Mouse (Mus musculus): ENCODE results near the gene Tmem144. TPM values are rescaled to one million over a fixed set of nuclear protein-coding genes. Genes with fewer than 3 reads are reported as not detected.
A peak's percentile ranks its signal among the peaks of the same experiment; 100 is the strongest.

The Tmem144 gene
- polyA plus RNA-seq (2015; fragmentation: Nextera tagmentation; extraction: Ambion mirVana), result 4.9 and 5.2 TPM in 2 replicates

DNA sequence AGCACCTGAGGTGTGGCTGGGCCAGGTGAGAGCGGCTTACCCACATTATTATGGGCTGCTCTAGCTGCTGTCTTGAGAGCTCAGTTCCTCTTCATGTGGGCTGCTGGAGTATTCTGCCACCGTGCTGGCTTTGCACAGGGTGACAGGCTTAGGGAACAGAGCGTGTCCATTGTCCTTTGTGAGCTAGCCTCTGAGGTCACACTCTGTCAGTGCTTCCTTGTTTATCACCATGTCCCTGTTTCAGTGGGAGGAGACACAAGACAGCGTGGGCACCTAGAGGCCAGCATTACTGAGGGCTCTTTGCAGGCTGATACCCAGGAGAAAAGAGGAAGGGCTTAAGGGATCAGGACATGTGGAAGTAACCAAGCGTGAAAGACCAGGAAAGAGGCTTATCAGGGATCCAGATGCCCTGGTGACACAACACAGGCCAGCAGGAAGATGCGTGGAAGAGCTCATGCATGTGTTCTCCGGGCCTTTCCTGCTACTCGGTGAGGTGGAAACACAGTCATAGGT is at the start of gene Tmem144:
Tmem144 (minus strand) TSS at position 120 of the 513 bp plus-strand sequence.
- 0 out of 2 replicates have a peak within 1 kb of the TSS, but pooled peaks have one; percentile 18 for H3K27ac ChIP-seq
- H3K36me3 ChIP-seq, result no peaks in the 10 kb centered on the region
- no peaks in the 10 kb centered on the region for H3K27me3 ChIP-seq
- H3K4me1 ChIP-seq, result peaks cover 6% of the 10 kb centered on the region; the same call in 1 of the 2 replicates
- peak; percentile 49 for ATAC-seq (ENCODE audit: borderline replicate concordance, extremely low read depth, low FRiP score, low TSS enrichment)
- no peak within 1 kb of the TSS for H3K4me2 ChIP-seq
- H3K4me3 ChIP-seq, result no peak within 1 kb of the TSS
- H3K9ac ChIP-seq, result no peak within 1 kb of the TSS
- 54% methylated on average over 8 of the region's 8 CpGs for WGBS
- no peaks in the 10 kb centered on the region for H3K9me3 ChIP-seq

DNA sequence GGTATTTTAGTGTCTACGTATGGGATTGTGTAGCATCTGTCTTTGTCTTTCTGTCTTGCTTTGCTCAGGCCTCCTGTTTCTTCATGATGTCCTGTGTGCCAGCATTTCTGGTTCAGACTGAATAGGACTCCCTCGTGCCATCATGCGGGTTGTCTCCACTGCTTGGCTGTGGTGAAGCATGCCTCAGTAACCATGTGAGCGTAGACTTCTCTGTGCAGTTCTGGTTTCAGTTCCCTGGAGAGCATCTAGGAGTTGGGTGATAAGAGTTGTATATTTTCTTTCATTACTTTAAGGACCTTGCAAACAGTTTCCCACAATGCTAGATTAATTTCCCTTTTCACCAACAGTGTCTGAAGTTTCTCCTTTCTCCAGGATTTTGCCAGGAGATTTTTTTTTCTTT is 49.2 kb upstream of the Tmem144 start:
- no peaks in the 10 kb centered on the region for H3K9me3 ChIP-seq
- H3K36me3 ChIP-seq, result no peaks in the 10 kb centered on the region
- H3K9ac ChIP-seq, result no peak overlapping the region
- H3K4me2 ChIP-seq, result no peak overlapping the region
- peaks cover 22% of the 10 kb centered on the region for H3K4me1 ChIP-seq
- no peaks in the 10 kb centered on the region for H3K27me3 ChIP-seq
- no peak overlapping the region for H3K27ac ChIP-seq
- WGBS, result 93% methylated on average over 4 of the region's 4 CpGs
- H3K4me3 ChIP-seq, result no peak overlapping the region
- no peak for ATAC-seq (ENCODE audit: borderline replicate concordance, extremely low read depth, low FRiP score, low TSS enrichment)

DNA sequence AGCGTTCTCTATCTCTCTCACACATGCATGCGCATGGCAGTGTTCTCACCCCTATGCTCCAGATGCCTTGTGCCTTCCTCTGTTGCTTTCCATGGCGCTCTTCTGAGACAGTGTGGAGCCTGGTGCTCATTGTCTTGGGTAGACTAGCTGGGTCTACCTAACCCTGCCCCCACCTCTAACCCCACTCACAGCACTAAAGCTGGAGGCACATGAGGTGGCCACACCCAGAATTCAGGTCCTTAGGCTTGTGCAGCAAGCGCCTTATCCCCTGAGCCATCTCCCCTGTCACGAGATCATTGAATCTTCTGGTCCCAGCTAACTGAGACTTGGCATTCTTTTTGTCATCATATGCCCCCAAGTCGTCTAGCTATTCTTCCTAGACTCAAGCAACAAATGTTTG is 48.7 kb upstream of the Tmem144 start:
- peaks cover 19% of the 10 kb centered on the region for H3K4me1 ChIP-seq
- ATAC-seq (ENCODE audit: borderline replicate concordance, extremely low read depth, low FRiP score, low TSS enrichment), result no peak
- H3K4me2 ChIP-seq, result no peak overlapping the region
- H3K36me3 ChIP-seq, result no peaks in the 10 kb centered on the region
- H3K27ac ChIP-seq, result no peak overlapping the region
- WGBS, result 88% methylated on average over 6 of the region's 6 CpGs
- no peaks in the 10 kb centered on the region for H3K27me3 ChIP-seq
- H3K4me3 ChIP-seq, result no peak overlapping the region
- no peak overlapping the region for H3K9ac ChIP-seq
- H3K9me3 ChIP-seq, result no peaks in the 10 kb centered on the region

DNA sequence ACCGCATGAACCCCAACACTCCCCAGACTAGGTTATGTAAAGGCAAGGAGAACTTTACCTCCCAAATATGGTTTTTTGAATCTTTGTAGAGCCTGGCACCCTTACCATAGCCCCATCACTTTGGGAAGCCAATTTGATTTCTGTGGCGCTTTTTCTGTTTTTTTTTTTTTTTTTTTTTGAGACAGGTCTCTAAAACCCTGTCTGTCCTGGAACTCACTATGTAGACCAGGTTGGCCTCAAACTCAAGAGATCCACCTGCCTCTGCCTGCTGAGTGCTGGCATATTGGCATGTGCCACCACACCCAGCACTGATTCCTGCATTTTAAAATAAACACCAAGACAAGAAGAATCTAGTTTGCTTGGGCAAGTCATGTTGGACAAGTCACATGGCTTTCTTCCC is 47.9 kb upstream of the Tmem144 start:
- no peaks in the 10 kb centered on the region for H3K27me3 ChIP-seq

DNA sequence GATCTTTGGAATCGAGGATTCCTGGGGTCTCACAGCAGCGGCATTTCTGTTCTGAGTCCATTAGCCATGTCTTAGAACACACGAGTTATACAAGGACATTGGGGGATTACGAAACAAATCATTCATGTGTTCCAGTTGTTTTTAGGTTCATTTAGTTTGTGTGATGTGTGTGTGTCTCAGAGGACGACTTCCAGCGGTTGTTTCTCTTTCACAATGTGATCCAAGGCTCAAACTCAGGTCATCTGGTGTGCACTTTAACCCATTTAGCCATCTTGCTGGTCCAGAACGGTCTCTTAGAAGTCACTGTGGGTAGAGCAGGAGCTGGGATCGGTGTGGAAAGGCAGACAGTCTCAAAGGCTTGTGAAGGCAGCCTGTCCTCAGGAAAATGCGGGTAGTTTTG is 47.3 kb upstream of the Tmem144 start:
- WGBS, result 81% methylated on average over 9 of the region's 9 CpGs

More for the DNA sequence above, 47.9 kb upstream of the Tmem144 start:
- H3K4me2 ChIP-seq, result no peak overlapping the region
- no peaks in the 10 kb centered on the region for H3K36me3 ChIP-seq
- H3K4me1 ChIP-seq, result peaks cover 12% of the 10 kb centered on the region
- H3K27ac ChIP-seq, result no peak overlapping the region
- 89% methylated on average over 2 of the region's 2 CpGs for WGBS
- no peak overlapping the region for H3K4me3 ChIP-seq
- H3K9ac ChIP-seq, result no peak overlapping the region
- ATAC-seq (ENCODE audit: borderline replicate concordance, extremely low read depth, low FRiP score, low TSS enrichment), result no peak
- no peaks in the 10 kb centered on the region for H3K9me3 ChIP-seq

DNA sequence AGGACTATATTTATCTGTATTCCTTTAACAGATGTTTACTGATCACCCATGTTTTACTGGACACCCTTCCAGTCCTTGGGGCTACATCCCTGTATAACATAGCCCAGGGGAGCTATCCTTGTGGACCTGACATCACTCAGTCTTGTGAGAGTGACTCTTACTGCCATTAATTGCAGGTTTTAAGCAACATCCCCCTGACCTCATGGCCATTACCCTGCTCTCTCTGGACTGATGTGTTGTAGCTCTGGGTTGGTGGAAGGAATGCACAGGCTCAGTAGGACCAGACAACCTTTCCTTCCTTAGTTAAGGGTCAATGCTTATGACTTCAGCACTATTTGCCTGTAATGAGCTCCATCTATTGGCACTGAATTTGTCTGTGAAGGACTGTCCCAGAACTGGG is 45.9 kb upstream of the Tmem144 start:
- no peak overlapping the region for H3K4me2 ChIP-seq
- no peak overlapping the region for H3K27ac ChIP-seq
- H3K4me1 ChIP-seq, result peaks cover 5% of the 10 kb centered on the region
- ATAC-seq (ENCODE audit: borderline replicate concordance, extremely low read depth, low FRiP score, low TSS enrichment), result no peak
- H3K9me3 ChIP-seq, result no peaks in the 10 kb centered on the region
- no peaks in the 10 kb centered on the region for H3K36me3 ChIP-seq
- no peak overlapping the region for H3K4me3 ChIP-seq
- no peak overlapping the region for H3K9ac ChIP-seq
- H3K27me3 ChIP-seq, result no peaks in the 10 kb centered on the region

More for the DNA sequence above, 47.3 kb upstream of the Tmem144 start:
- ATAC-seq (ENCODE audit: borderline replicate concordance, extremely low read depth, low FRiP score, low TSS enrichment), result no peak
- Histone ChIP-seq H3K36me3 (no peaks in the 10 kb centered on the region), H3K9ac (no peak overlapping the region), H3K27ac (no peak overlapping the region), H3K4me2 (no peak overlapping the region), H3K27me3 (no peaks in the 10 kb centered on the region), H3K4me1 (peaks cover 12% of the 10 kb centered on the region), H3K4me3 (no peak overlapping the region), H3K9me3 (no peaks in the 10 kb centered on the region)

DNA sequence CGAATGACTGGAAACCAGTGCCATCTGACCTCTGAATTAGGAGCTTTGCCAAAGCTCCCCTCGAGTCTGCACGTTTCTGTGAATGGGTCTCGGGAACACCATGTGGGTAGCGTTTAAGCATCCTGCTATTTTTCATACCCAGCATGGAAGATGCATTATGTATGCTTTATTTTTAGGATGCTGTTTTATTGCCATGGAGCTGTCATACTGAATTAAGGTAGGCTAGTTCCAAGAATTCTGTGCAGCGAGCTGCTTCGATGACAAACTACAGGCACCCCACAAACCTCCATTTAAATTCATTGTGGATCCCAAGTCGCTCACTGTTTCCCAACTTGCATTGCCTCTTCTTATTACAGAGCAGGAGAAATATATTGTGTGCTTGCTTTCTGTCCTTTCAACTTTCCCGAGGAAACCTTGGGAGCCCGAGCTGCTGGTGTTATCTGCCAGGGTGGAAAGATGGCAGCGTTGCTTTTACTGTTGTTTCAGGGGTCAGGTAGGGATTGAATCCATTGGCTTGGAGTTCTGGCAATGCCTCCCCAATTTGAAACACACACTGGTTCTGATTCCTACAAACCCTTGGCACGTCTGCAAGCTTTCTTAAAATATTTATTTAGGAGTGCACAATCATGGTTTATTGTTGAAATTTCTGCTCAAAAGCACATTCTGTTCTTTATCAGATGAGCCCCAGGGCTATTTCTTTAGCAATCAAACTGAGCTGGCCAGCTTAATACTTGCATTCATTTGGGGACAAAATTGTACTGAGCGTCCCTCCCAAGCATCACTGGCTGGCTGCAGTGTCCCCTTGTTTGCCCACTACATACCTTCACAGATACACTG is 45.2 kb upstream of the Tmem144 start:
- Histone ChIP-seq H3K9me3 (no peaks in the 10 kb centered on the region), H3K4me1 (no peaks in the 10 kb centered on the region), H3K27ac (no peak overlapping the region), H3K27me3 (no peaks in the 10 kb centered on the region), H3K4me3 (no peak overlapping the region), H3K4me2 (no peak overlapping the region), H3K36me3 (no peaks in the 10 kb centered on the region), H3K9ac (no peak overlapping the region)
- no peak for ATAC-seq (ENCODE audit: borderline replicate concordance, extremely low read depth, low FRiP score, low TSS enrichment)
- WGBS, result 66% methylated on average over 13 of the region's 13 CpGs

DNA sequence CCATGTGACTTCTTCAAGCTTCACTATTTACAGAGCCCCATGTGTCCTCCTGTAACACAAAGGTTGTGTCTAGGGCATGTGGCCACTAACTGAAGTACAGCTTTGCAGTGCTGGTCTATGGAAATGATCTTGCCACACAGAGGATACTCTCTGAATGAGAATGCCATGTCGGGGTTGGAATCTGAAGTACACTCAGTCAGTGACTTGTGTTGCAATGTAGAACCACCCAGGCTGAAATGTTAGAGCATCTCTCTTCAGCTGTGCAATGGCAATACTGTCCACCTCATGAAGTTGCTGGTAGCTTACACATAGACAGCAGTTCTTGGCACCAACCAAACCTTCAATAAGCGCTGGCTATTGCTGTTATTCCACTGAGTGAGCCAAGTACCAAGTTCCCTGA is 35.4 kb upstream of the Tmem144 start:
- no peak for ATAC-seq (ENCODE audit: borderline replicate concordance, extremely low read depth, low FRiP score, low TSS enrichment)
- 58% methylated on average over 2 of the region's 2 CpGs for WGBS
- H3K27me3 ChIP-seq, result no peaks in the 10 kb centered on the region
- peak overlapping the region; percentile 39 for H3K4me3 ChIP-seq
- H3K27ac ChIP-seq, result 0 out of 2 replicates have a peak overlapping the region, but pooled peaks have one; percentile 4
- 0 out of 2 replicates have a peak overlapping the region, but pooled peaks have one; percentile 10 for H3K9ac ChIP-seq
- H3K4me1 ChIP-seq, result peaks cover 28% of the 10 kb centered on the region
- H3K9me3 ChIP-seq, result no peaks in the 10 kb centered on the region
- peak overlapping the region; percentile 55 for H3K4me2 ChIP-seq
- no peaks in the 10 kb centered on the region for H3K36me3 ChIP-seq

DNA sequence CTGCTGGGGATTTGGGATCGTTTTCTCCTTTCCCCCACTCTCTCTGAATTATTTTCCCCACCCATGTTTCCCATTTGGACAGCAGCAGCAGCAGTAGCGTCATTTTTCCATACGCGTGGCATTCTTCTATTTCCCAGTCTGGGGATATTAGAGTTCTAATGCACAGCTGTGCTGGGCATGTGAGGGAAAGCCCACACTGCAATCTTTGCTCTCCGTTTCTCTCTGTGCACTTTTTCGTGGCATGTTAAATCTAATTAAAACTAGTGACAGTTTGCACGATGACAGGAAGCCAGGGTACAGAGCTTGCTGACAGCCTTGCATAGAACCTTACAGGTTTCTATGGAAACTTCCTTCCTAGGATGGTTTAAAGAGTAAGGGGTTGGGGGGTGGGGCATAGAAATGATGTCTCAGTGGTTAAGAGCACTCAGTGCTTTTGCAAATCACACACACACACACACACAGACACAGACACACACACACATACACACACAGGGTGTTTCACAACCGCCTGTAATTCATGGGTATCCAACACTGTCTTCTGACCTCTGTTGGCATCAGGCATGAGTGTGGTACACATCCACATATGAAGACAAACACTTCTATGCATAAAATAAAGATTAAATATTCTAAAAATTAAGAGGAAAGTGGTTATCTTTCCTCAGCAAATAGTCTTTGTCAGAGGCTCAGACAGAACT is 34.7 kb upstream of the Tmem144 start:
- no peaks in the 10 kb centered on the region for H3K27me3 ChIP-seq
- no peaks in the 10 kb centered on the region for H3K36me3 ChIP-seq
- H3K9ac ChIP-seq, result peak overlapping the region; percentile 10; the same call in 1 of the 2 replicates
- peak overlapping the region; percentile 39 for H3K4me3 ChIP-seq
- H3K4me2 ChIP-seq, result peak overlapping the region; percentile 55
- H3K9me3 ChIP-seq, result no peaks in the 10 kb centered on the region
- H3K27ac ChIP-seq, result 0 out of 2 replicates have a peak overlapping the region, but pooled peaks have one; percentile 4
- H3K4me1 ChIP-seq, result peaks cover 28% of the 10 kb centered on the region
- ATAC-seq (ENCODE audit: borderline replicate concordance, extremely low read depth, low FRiP score, low TSS enrichment), result no peak
- WGBS, result 34% methylated on average over 8 of the region's 8 CpGs

DNA sequence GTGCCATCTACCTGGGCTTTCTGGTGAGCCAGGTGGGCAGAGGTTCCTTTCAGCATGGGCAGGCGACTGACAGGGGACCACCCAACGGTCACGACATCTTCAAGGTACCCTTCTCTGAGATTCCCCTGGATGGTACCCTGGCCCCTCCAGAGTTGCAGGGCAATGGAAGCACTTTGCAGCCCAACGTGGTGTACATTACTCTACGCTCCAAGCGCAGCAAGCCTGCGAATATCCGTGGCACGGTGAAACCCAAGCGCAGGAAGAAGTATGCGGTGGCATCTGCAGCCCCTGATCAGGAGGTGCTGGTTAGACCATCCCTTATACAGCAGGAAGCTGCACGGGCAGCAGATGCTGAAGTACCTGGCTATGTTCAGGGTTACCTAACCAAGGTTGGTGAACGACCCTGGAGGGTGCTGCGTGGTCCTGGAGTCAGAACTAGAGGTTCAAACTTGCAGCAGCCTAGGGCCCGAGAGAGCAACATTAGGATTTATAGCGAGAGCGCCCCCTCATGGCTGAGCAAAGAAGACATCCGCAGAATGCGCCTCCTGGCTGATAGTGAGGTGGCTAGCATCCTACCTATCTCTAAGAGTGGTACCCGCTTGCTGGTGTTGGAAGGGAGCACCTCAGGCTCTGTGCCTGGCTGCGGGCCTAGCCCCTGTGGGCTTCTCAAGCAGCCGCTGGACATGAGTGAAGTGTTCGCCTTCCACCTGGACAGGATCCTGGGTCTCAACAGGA is 34.0 kb upstream of the Tmem144 start:
- Histone ChIP-seq H3K9ac (peak overlapping the region; percentile 16), H3K27ac (peak overlapping the region; percentile 86), H3K36me3 (no peaks in the 10 kb centered on the region), H3K9me3 (no peaks in the 10 kb centered on the region), H3K4me1 (peaks cover 33% of the 10 kb centered on the region), H3K27me3 (no peaks in the 10 kb centered on the region), H3K4me3 (peak overlapping the region; percentile 39), H3K4me2 (peak overlapping the region; percentile 55)
- WGBS, result 62% methylated on average over 23 of the region's 23 CpGs
- ATAC-seq (ENCODE audit: borderline replicate concordance, extremely low read depth, low FRiP score, low TSS enrichment), result peak; percentile 53; the same call in 1 of the 2 replicates

DNA sequence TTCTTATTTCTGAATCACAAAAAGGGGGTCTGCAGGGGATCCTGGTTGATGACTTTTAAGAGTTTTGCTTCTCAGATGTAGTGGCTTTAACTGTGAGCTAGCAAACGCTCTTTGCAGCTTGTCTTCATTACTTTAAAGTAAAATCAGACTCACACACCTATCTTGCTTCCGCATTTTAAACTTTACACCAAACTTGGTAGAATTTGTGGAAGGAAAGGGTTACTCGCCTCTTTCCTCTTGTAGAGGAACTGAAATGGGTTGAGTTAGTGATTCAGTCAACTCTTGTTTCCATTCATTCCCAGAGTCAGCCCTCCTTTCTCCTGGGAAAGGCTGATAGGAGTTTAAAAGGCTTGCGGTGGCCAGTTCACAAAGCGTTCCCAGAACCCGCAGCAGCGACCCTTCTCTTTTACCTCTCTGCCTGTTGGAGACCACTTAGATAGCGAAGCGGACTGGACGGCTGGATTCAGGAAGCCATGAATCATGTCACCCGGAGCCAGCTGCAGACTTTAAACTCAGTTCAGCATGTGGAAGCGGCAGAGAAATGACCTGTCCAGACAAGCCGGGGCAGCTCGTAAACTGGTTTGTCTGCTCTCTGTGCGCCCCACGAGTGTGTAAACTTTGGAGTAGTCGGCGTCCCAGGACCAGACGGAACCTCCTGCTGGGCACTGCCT is 33.2 kb upstream of the Tmem144 start:
- peak overlapping the region; percentile 16 for H3K9ac ChIP-seq
- peak; percentile 70 for ATAC-seq (ENCODE audit: borderline replicate concordance, extremely low read depth, low FRiP score, low TSS enrichment)
- no peaks in the 10 kb centered on the region for H3K36me3 ChIP-seq
- peak overlapping the region; percentile 39 for H3K4me3 ChIP-seq
- peak overlapping the region; percentile 55 for H3K4me2 ChIP-seq
- peak overlapping the region; percentile 86 for H3K27ac ChIP-seq
- H3K4me1 ChIP-seq, result peaks cover 33% of the 10 kb centered on the region
- 3% methylated on average over 19 of the region's 19 CpGs for WGBS
- no peaks in the 10 kb centered on the region for H3K9me3 ChIP-seq
- H3K27me3 ChIP-seq, result no peaks in the 10 kb centered on the region

Measured in lung, embryonic 15.5 days (tissue).